ENCODE assay signal across 29 mouse cellular contexts in the genomic region with DNA sequence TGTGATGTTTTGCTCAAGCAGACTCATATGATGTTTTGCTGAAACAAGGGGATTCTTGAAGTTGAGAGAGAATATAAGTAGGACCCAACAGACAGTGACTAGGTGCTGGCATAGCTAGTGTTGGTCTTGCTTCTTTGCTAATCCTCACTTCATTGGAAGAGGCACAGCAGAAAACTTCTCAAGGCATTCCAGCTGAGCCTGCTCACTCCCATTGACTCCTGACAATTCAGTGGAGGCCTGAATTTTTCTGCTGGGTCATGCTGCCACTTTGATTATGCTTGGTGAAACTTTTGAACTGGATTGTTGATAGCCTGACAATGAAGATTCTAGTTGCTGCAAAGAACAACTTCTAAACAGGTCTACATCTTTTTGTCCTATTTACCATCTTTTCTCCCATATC.
"Had no signal": no experiment of that assay in that cellular context is flagged by ENCODE, and none has a peak within 500 bp of the region (broad histone marks: within the 10 kb centered on the region; RNA-seq: fewer than 3 reads in every experiment).

No protein-coding gene starts in this region.

- H3K27ac ChIP-seq: left cerebral cortex, adult 2 months; limb, embryonic 10.5 days; limb, embryonic 12.5 days; limb, embryonic 13.5 days; limb, embryonic 15.5 days; liver, embryonic 12.5 days; liver, embryonic 13.5 days; liver, embryonic 14.5 days; liver, embryonic 15.5 days; lung, embryonic 15.5 days; macrophage; midbrain, embryonic 13.5 days; neural tube, embryonic 12.5 days had no signal

- H3K4me3 ChIP-seq: left cerebral cortex, adult 2 months; limb, embryonic 10.5 days; limb, embryonic 12.5 days; limb, embryonic 13.5 days; limb, embryonic 15.5 days; liver, embryonic 12.5 days; liver, embryonic 13.5 days; liver, embryonic 15.5 days; lung, embryonic 15.5 days; megakaryocyte, embryonic 14.5 days; midbrain, embryonic 13.5 days; myocyte; neural tube, embryonic 12.5 days had no signal

- H3K4me2 ChIP-seq: limb, embryonic 12.5 days; limb, embryonic 13.5 days; limb, embryonic 15.5 days; liver, embryonic 11.5 days; liver, embryonic 12.5 days; liver, embryonic 13.5 days; liver, embryonic 15.5 days; lung, embryonic 14.5 days; lung, embryonic 15.5 days; midbrain, embryonic 13.5 days; neural tube, embryonic 12.5 days had no signal

- H3K9ac ChIP-seq: limb, embryonic 12.5 days; limb, embryonic 13.5 days; limb, embryonic 15.5 days; liver, embryonic 12.5 days; liver, embryonic 13.5 days; liver, embryonic 14.5 days; liver, embryonic 15.5 days; liver, postnatal 0 days; lung, embryonic 14.5 days; lung, embryonic 15.5 days; midbrain, embryonic 13.5 days; neural tube, embryonic 12.5 days had no signal

- DNase-seq: left cerebral cortex, postnatal 4 days; liver; liver, embryonic 13.5 days; liver, postnatal 0 days; lung, adult 18-20 months; lung, adult 2 months; lung, embryonic 14.5 days; lung, postnatal 10 days; lung, postnatal 14 days; lung, postnatal 36 days; lung, postnatal 4 days; midbrain, embryonic 14.5 days had no signal

- H3K27me3 ChIP-seq: limb, embryonic 12.5 days; limb, embryonic 13.5 days; limb, embryonic 15.5 days; liver, embryonic 12.5 days; liver, embryonic 13.5 days; liver, embryonic 15.5 days; lung, embryonic 15.5 days; megakaryocyte, embryonic 14.5 days; midbrain, embryonic 13.5 days; neural tube, embryonic 12.5 days had no signal

- H3K9me3 ChIP-seq: limb, embryonic 10.5 days; limb, embryonic 12.5 days; limb, embryonic 13.5 days; limb, embryonic 15.5 days; liver, embryonic 12.5 days; liver, embryonic 13.5 days; liver, embryonic 15.5 days; lung, embryonic 15.5 days; megakaryocyte, embryonic 14.5 days; midbrain, embryonic 13.5 days; neural tube, embryonic 12.5 days had no signal

- H3K4me1 ChIP-seq: limb, embryonic 10.5 days; limb, embryonic 12.5 days; limb, embryonic 13.5 days; limb, embryonic 15.5 days; liver, embryonic 12.5 days; liver, embryonic 13.5 days; liver, embryonic 15.5 days; lung, embryonic 15.5 days; megakaryocyte, embryonic 14.5 days; midbrain, embryonic 13.5 days; neural tube, embryonic 12.5 days had no signal

- ATAC-seq: liver, embryonic 12.5 days; liver, postnatal 0 days; lung, postnatal 0 days; midbrain, embryonic 13.5 days; midbrain, embryonic 16.5 days had no signal

- H3K36me3 ChIP-seq: limb, embryonic 10.5 days; limb, embryonic 12.5 days; limb, embryonic 13.5 days; limb, embryonic 15.5 days; liver, embryonic 12.5 days; liver, embryonic 13.5 days; liver, embryonic 15.5 days; lung, embryonic 15.5 days; midbrain, embryonic 13.5 days; neural tube, embryonic 12.5 days had no signal
